Mouse (Mus musculus) small intestine, adult 2 months (tissue): ENCODE measurements around the gene Meis2.

ENCODE experiments used
- CTCF ChIP-seq: fragments of 200-500 bp; IDR thresholded peaks from 2 replicates; pipeline ENCODE4 v1.5.1; 2012; ENCODE audit warnings: low read depth, mild to moderate bottlenecking, control low read depth, inconsistent platforms, low read length, moderate library complexity, mixed read lengths; ENCODE audit not compliant: insufficient replicate concordance, insufficient read length; ENCODE audit errors: extremely low read depth
- POLR2A ChIP-seq: fragments of 200-500 bp; IDR thresholded peaks from 2 replicates; pipeline ENCODE4 v1.6.1; 2012; ENCODE audit warnings: low read depth, mild to moderate bottlenecking, control low read depth, inconsistent platforms, low read length, moderate library complexity

DNA sequence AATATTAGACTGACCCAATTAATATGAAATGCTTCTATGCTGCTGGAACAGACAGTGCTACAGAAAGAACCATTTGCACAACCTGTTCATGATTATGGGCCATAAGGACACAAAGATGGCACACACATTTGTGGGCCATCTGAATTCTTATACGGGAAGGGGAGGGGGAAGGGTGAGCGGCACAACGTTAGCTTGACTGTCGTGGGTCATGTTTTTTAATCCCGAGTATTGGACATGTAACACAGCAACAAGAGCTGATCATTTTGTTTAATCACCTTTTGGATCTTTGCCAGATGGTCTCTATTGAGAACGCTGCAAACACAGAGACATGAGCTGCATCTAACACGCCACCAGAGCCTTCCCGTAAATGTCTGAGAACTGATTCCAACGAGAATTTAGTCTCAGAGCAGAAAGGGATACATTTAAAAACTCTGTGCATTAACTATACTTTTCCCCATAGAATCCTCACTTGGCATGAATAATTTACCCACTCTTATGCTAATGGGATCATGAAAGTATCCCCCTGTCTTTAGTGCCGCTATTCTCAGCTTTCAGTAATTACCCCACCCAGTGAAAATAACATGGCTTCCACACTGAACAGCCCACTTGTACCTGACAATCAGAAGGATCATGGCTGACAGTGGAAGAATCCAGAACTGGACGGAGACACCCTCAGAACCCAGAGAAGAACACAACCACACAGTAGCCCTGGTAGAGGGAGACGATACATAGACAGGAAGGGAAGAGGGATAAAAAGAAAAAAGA, 22.5 kb downstream of the Meis2 start:
- TF ChIP-seq POLR2A (no peak), CTCF (no peak)
